Mouse (Mus musculus) embryonic fibroblast, embryonic 13.5 days (primary cell): ENCODE measurements around the gene Fgr.

Experiments
- CTCF ChIP-seq: IDR thresholded peaks from 2 replicates; pipeline ENCODE4 v1.5.1; 2011; ENCODE audit warnings: mild to moderate bottlenecking, control low read depth, low read length, moderate library complexity, borderline replicate concordance; ENCODE audit not compliant: insufficient read depth
- POLR2A ChIP-seq: IDR thresholded peaks from 2 replicates; pipeline ENCODE4 v1.6.1; 2011; ENCODE audit warnings: low read depth, mild to moderate bottlenecking, control low read depth, low read length, moderate library complexity

DNA sequence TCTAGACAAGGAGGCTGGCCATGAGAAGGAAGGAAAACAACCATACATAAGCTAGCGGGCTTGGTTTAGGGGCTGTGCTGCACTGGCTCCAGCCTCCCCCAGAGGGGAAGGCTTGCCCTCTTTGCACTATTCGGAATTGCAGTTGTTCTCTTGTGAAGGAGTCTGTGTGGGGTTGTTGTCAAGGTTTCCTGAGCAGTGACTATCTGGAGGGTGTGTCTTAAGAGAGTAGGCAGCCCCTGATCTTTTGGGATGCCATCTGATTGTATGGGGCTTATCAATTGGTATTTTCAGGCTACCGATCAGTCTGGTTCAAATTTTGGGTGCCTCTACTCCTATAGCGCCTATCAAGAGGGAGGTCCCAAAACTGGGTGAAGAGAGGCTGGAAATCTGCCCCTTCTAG, 68.3 kb downstream of the Fgr start:
- TF ChIP-seq CTCF, result no peak
- TF ChIP-seq POLR2A, result no peak
